Mouse (Mus musculus): ENCODE results near the gene Rps18.

- no peak for TF ChIP-seq CTCF (IDR thresholded peaks at IDR 0.05; ENCODE audit: extremely low read depth, insufficient read depth, low read length)
- TF ChIP-seq POLR2A (IDR thresholded peaks at IDR 0.05; ENCODE audit: extremely low read depth, insufficient read depth, low read length): no peak
Observed at GRCm38 (mm10) chr17:33969394-33969793, 13.6 kb upstream of the Rps18 start.
